Mouse (Mus musculus): ENCODE measurements around the gene Tgm1.

GRCm38 (mm10) chr14:55682118-55682493, 31.6 kb downstream of the Tgm1 start:
- TF ChIP-seq MAFK (IDR thresholded peaks at IDR 0.05; ENCODE audit: insufficient read depth, low read depth, low read length), result no peak
- TF ChIP-seq HCFC1 (IDR thresholded peaks at IDR 0.05; ENCODE audit: borderline replicate concordance, insufficient read depth, low read length), result no peak
